Mouse (Mus musculus) layer of hippocampus, adult 2 months (tissue): ENCODE measurements around the gene Susd3. TPM values are rescaled to one million over a fixed set of nuclear protein-coding genes. Genes with fewer than 3 reads are reported as not detected.
A peak's percentile ranks its signal among the peaks of the same experiment; 100 is the strongest.

Experiments used
- DNase-seq, 2 experiments: peaks; one replicate each; pipeline ENCODE4 v3.0.0; 2022; ENCODE audit warnings: low spot score in 2 of 2
- H3K27ac ChIP-seq: fragments of 200-600 bp; 2 replicates; pipeline ENCODE4 v1.8.1; 2022
- H3K4me3 ChIP-seq: fragments of 200-600 bp; 2 replicates; pipeline ENCODE4 v1.8.1; 2022; ENCODE audit warnings: mild to moderate bottlenecking
- CTCF ChIP-seq: fragments of 200-600 bp; conservative IDR thresholded peaks from 2 replicates; pipeline ENCODE4 v1.8.1; 2022; ENCODE audit warnings: antibody characterized with exemption, mild to moderate bottlenecking, moderate library complexity
- long read RNA-seq, 2 experiments: library from polyadenylated mRNA; stranded (forward); transcript quantifications; one replicate each; pipeline ENCODE4 v2.0.0; 2021; ENCODE audit warnings: borderline mapping rate in 2 of 2
- total RNA-seq, 2 experiments: library from RNA; stranded (reverse); gene quantifications; 2 replicates each; pipeline ENCODE4 v1.2.3; 2021

Gene Susd3
- 1 to 10 TPM; 1.7 TPM for total RNA-seq
- long read RNA-seq, experiment 1, partial matches to known transcripts, result 0 of 3 reads
- long read RNA-seq, experiment 1, other reads (novel, unspliced or antisense), result 1 of 3 reads
- long read RNA-seq, experiment 2, partial matches to known transcripts, result 0 of 1 reads
- long read RNA-seq, experiment 2, other reads (novel, unspliced or antisense), result 0 of 1 reads

DNA sequence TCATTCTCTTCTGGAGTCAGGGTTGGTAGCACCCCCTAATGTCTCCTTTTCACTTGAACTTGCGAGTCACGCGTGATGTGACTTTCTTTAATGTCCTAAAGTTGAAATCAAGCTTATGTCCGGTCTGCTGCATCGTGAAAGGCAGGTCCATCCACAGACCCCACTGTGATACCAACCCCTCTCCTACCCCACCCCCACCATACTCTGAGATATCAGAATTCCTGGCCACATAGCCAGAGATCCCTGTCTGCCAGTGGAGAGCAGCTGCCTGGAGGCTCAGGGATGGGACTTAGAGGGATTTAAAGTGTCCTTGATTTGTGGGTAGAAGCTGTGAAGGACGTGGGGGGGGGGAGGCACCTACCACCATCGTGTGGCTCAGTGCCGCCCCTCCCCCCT is at the start of gene Susd3:
Gene Susd3 (minus strand): TSS at position 240 of the 396 bp plus-strand sequence.
- TF ChIP-seq CTCF, result no peak
- no peak for DNase-seq
- H3K4me3 ChIP-seq, result peak within 1 kb of the TSS; percentile 45
- no peak within 1 kb of the TSS for H3K27ac ChIP-seq

- H3K27ac ChIP-seq, result no peak overlapping the region
- no peak overlapping the region for H3K4me3 ChIP-seq
- DNase-seq, result no peak
- TF ChIP-seq CTCF, result no peak
Measured at GRCm38 (mm10) chr13:49296270-49296669, 47.8 kb upstream of the Susd3 start.

- no peak overlapping the region for H3K4me3 ChIP-seq
- TF ChIP-seq CTCF, result no peak
- DNase-seq, result no peak
- H3K27ac ChIP-seq, result no peak overlapping the region
Measured at GRCm38 (mm10) chr13:49294108-49294507, 45.6 kb upstream of the Susd3 start.

- DNase-seq, result no peak
- TF ChIP-seq CTCF, result no peak
- Histone ChIP-seq H3K4me3 (no peak overlapping the region), H3K27ac (no peak overlapping the region)
Measured at GRCm38 (mm10) chr13:49291949-49292348, 43.4 kb upstream of the Susd3 start.

DNA sequence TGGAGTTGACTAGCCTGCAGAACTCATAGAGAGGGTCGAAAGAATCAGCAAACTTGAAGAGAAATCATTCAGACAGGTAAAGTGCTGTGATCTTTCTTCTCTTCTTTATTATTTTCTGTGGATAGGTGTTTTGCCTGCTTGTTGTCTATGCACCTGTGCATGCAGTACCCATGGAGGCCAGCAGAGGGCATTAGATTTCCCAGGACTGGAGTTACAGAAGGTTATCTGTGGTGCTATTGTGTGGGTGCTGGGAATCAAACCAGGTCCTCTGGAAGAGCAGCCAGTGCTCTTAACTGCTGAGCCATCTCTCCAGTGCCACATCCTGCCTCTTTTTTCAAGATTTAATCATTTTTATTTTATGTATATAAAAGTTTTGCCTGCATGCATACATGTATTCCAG is 42.9 kb upstream of the Susd3 start:
- DNase-seq, result no peak
- Histone ChIP-seq H3K27ac (no peak overlapping the region), H3K4me3 (no peak overlapping the region)
- TF ChIP-seq CTCF, result peak; percentile 76

- DNase-seq, result no peak
- Histone ChIP-seq H3K4me3 (no peak overlapping the region), H3K27ac (no peak overlapping the region)
- no peak for TF ChIP-seq CTCF
Measured at GRCm38 (mm10) chr13:49287224-49287623, 38.7 kb upstream of the Susd3 start.

GRCm38 (mm10) chr13:49286750-49287149 is 38.2 kb upstream of the Susd3 start:
- Histone ChIP-seq H3K27ac (no peak overlapping the region), H3K4me3 (no peak overlapping the region)
- TF ChIP-seq CTCF, result no peak
- DNase-seq, result no peak

DNA sequence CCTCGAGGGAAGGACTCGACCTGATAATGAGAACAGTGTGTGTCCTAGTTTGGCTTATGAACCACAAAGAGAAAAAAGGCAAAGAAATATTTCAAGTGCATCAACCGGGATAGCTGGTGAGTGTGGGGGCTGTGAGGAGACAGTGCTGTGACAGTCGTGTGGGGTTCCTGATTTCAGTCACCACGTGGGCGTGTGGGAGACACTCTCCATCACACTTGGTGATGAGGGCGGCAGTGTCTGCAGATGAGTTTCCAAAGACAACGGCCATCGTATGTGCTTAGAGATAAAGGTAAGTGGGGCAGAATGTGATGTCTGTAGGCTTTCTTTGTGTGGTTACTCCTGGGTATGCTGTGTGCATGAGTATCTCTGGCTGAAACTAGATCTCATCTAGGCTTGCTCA is 35.2 kb upstream of the Susd3 start:
- no peak for DNase-seq

GRCm38 (mm10) chr13:49282168-49282567 is 33.7 kb upstream of the Susd3 start:
- no peak for TF ChIP-seq CTCF
- no peak for DNase-seq
- Histone ChIP-seq H3K27ac (no peak overlapping the region), H3K4me3 (no peak overlapping the region)

More for the DNA sequence above, 35.2 kb upstream of the Susd3 start:
- Histone ChIP-seq H3K4me3 (no peak overlapping the region), H3K27ac (no peak overlapping the region)
- TF ChIP-seq CTCF, result no peak

DNA sequence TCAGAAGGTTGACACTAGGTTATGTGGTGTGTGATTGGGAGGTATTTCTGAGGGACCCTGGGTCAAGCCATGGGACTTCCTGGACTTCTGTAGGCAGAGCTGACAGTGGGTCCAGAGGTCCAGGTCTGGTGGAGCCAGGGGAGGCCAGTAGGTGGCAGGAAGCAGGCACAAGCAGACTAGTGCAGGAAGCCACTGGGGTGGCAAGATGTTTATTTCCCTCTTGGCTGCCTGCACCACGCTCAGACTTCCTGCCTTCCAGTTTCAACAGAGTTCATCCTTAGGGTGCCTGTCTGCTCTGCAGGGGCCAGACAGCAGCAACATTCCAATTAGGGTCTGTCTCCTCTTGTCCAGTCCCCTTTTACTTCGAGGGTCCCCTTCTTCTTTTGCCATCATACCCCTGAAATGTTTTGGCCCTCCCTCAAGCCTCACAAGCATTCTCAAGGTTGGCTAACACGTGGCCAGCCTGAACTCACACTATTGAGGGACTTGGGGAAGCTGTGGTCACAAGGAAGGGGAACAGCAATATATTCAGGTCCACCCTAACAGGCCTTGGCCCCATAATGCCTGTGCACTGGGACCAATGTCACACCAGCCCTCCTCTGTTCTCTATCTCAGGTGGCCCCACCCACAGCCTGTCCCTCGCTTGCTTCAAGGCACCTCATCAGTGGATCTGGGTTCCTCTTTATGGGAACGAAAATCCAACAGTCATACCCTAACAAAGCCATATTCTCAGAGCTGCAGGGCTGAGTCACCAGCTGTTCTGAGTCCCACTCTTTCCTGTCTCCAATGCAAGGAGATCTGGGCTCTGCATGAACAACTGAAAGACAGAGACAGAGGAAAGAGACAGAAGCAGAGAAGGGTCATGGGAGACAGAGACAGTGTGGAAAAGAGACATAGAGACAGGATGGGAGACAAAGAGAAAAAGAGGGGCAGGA is 23.6 kb upstream of the Susd3 start:
- DNase-seq, result peak; percentile 17 to 19
- H3K27ac ChIP-seq, result peak overlapping the region; percentile 25; the same call in 1 of the 2 replicates
- TF ChIP-seq CTCF, result peak; percentile 42
- H3K4me3 ChIP-seq, result no peak overlapping the region

- DNase-seq, result no peak
- no peak for TF ChIP-seq CTCF
- Histone ChIP-seq H3K27ac (no peak overlapping the region), H3K4me3 (no peak overlapping the region)
Measured at GRCm38 (mm10) chr13:49270500-49270899, 22.0 kb upstream of the Susd3 start.

- no peak for DNase-seq
- no peak overlapping the region for H3K4me3 ChIP-seq
- H3K27ac ChIP-seq, result no peak overlapping the region
- TF ChIP-seq CTCF, result no peak
Measured at GRCm38 (mm10) chr13:49267645-49268044, 19.1 kb upstream of the Susd3 start.

DNA sequence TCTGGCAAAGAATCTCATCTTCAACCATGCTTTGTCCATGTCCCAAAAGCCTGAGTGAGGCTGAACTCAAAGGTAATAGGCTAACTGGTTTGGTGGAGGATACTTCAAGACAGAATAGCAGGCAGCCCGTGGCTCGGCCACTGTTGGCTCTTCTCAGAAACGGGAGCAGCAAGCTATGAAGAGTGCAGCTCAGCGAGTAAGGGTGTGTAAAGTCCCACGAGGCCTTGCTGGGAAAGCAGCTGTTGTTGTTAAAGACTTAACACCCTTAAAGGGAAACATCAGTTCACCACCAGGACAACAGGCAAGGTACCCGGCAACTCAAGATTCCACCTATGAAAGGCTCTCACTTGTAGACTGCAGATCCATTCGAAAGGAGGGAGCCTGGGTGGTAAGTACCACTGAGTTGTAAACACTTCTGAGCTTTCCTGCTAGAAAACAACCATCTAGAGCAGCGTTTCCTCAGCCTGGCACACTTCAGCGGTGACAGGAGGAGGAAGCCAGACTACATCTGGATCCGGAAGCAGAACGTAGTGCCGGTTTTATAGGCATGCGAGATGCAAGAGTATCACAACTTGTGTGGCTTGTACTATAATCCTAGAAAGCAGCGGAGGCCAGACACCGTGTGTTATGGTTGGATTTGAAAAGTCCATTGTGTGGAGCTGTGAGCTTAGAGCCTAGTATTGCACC is 11.7 kb upstream of the Susd3 start:
- no peak for DNase-seq
- Histone ChIP-seq H3K4me3 (no peak overlapping the region), H3K27ac (no peak overlapping the region)
- TF ChIP-seq CTCF, result no peak
